ENCODE assay signal across 18 mouse cellular contexts in the genomic region with DNA sequence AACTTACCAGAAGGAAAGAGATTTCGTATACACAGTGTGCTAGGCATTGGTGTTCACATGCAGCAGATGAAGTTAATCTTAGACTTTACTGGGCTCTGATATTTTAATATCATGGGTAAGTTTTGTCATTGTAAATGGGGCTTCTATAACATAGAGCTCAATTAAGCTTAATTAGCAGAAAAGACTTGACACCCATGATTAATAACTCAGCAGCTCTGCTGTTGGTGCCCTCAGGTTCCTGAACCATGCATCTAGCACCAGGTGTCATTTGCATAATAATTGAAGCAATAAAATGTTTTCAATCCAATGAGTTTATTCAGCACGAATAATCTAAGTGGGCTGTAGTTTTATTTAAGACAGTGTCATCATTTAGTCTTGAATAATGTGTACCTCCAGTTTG.
DNase-seq lines count a peak whose midpoint lies in the region; ATAC-seq and TF ChIP-seq lines count a peak whose summit lies in the region.
"Had no signal": no experiment of that assay in that cellular context is flagged by ENCODE, and none has a peak within 500 bp of the region (broad histone marks: within the 10 kb centered on the region; RNA-seq: fewer than 3 reads in every experiment).

No protein-coding gene starts in this region.

- no peak overlapping the region for H3K9ac ChIP-seq in hindbrain, embryonic 13.5 days
- no peak overlapping the region for H3K9ac ChIP-seq in hindbrain, embryonic 11.5 days (ENCODE audit: low read depth, low read length)
- no peak overlapping the region for H3K9ac ChIP-seq in hindbrain, embryonic 14.5 days
- H3K9ac ChIP-seq in neural tube, embryonic 13.5 days: no peak overlapping the region
- H3K9ac ChIP-seq: embryonic facial prominence, embryonic 13.5 days; forebrain, embryonic 15.5 days had no signal

- TF ChIP-seq CTCF in brain, embryonic 14.5 days (IDR thresholded peaks at IDR 0.05; ENCODE audit: borderline replicate concordance, extremely low read depth, insufficient read depth, insufficient read length): no peak

- no peak overlapping the region for H3K27ac ChIP-seq in hindbrain, embryonic 13.5 days
- H3K27ac ChIP-seq in hindbrain, embryonic 11.5 days (ENCODE audit: low read depth, low read length): no peak overlapping the region
- no peak overlapping the region for H3K27ac ChIP-seq in hindbrain, embryonic 14.5 days
- H3K27ac ChIP-seq in neural tube, embryonic 13.5 days (replicated peaks): no peak overlapping the region
- H3K27ac ChIP-seq: embryonic facial prominence, embryonic 13.5 days; forebrain, embryonic 15.5 days; heart, embryonic 10.5 days had no signal

- peak; percentile 83 for ATAC-seq in hindbrain, embryonic 13.5 days (ENCODE audit: low FRiP score)
- ATAC-seq in hindbrain, embryonic 11.5 days (ENCODE audit: low FRiP score): no peak; the same call in 1 of the 2 replicates
- ATAC-seq in hindbrain, embryonic 14.5 days (ENCODE audit: low FRiP score): no peak
- peak; percentile 72; the same call in 1 of the 2 replicates for ATAC-seq in neural tube, embryonic 13.5 days (ENCODE audit: low read depth)
- ATAC-seq: forebrain, embryonic 15.5 days had no signal

- intact Hi-C loops in heart, postnatal 25 days (cut with DNase I): no loop called here

- DNase-seq in hindbrain, embryonic 11.5 days (ENCODE audit: low spot score): no peak
- peak; percentile 29 for DNase-seq in brain, embryonic 14.5 days (ENCODE audit: low read depth)
- peak; percentile 42 for DNase-seq in hindbrain, embryonic 14.5 days (ENCODE audit: low spot score)
- no peak for DNase-seq in heart, postnatal 25 days (ENCODE audit: low spot score)
- no peak for DNase-seq in adrenal gland, postnatal 36 days
- DNase-seq: adrenal gland, adult 8-10 months; cerebellum, adult 11-12 months; cerebellum, adult 9-11 months; cerebellum, postnatal 36 days; gastrocnemius, postnatal 10 days; heart, adult 18-20 months; heart, postnatal 10 days; kidney, adult 11 months had no signal

- H3K9me3 ChIP-seq in hindbrain, embryonic 13.5 days: no peaks in the 10 kb centered on the region
- no peaks in the 10 kb centered on the region for H3K9me3 ChIP-seq in hindbrain, embryonic 11.5 days (ENCODE audit: control insufficient read depth, low read length)
- H3K9me3 ChIP-seq in hindbrain, embryonic 14.5 days (ENCODE audit: control insufficient read depth, low read length): no peaks in the 10 kb centered on the region
- H3K9me3 ChIP-seq in neural tube, embryonic 13.5 days: no peaks in the 10 kb centered on the region
- H3K9me3 ChIP-seq: embryonic facial prominence, embryonic 13.5 days; forebrain, embryonic 15.5 days; heart, embryonic 10.5 days had no signal

- H3K27me3 ChIP-seq in hindbrain, embryonic 13.5 days: no peaks in the 10 kb centered on the region
- no peaks in the 10 kb centered on the region for H3K27me3 ChIP-seq in hindbrain, embryonic 11.5 days (ENCODE audit: control insufficient read depth, insufficient read depth, low read length)
- H3K27me3 ChIP-seq in hindbrain, embryonic 14.5 days (ENCODE audit: control insufficient read depth, insufficient read depth, low read length): no peaks in the 10 kb centered on the region
- no peaks in the 10 kb centered on the region for H3K27me3 ChIP-seq in neural tube, embryonic 13.5 days
- H3K27me3 ChIP-seq: embryonic facial prominence, embryonic 13.5 days; forebrain, embryonic 15.5 days had no signal

- WGBS in hindbrain, embryonic 13.5 days: 47% methylated on average over 2 of the region's 2 CpGs
- WGBS in hindbrain, embryonic 11.5 days: 61% methylated on average over 2 of the region's 2 CpGs
- WGBS in hindbrain, embryonic 14.5 days: 54% methylated on average over 2 of the region's 2 CpGs
- 44% methylated on average over 2 of the region's 2 CpGs for WGBS in neural tube, embryonic 13.5 days

- no peaks in the 10 kb centered on the region for H3K4me1 ChIP-seq in hindbrain, embryonic 13.5 days (replicated peaks)
- H3K4me1 ChIP-seq in hindbrain, embryonic 11.5 days (replicated peaks; ENCODE audit: control insufficient read depth, insufficient read depth, low read length): no peaks in the 10 kb centered on the region
- H3K4me1 ChIP-seq in hindbrain, embryonic 14.5 days (replicated peaks; ENCODE audit: control insufficient read depth, insufficient read depth, low read length): no peaks in the 10 kb centered on the region
- no peaks in the 10 kb centered on the region for H3K4me1 ChIP-seq in neural tube, embryonic 13.5 days (replicated peaks)
- H3K4me1 ChIP-seq: embryonic facial prominence, embryonic 13.5 days; forebrain, embryonic 15.5 days; heart, embryonic 10.5 days had no signal

- no peak overlapping the region for H3K4me2 ChIP-seq in hindbrain, embryonic 13.5 days
- H3K4me2 ChIP-seq in hindbrain, embryonic 11.5 days (replicated peaks; ENCODE audit: low read depth, low read length): no peak overlapping the region
- H3K4me2 ChIP-seq in hindbrain, embryonic 14.5 days (replicated peaks): no peak overlapping the region
- no peak overlapping the region for H3K4me2 ChIP-seq in neural tube, embryonic 13.5 days
- H3K4me2 ChIP-seq: embryonic facial prominence, embryonic 13.5 days; forebrain, embryonic 15.5 days had no signal

- no peak overlapping the region for H3K4me3 ChIP-seq in hindbrain, embryonic 13.5 days
- no peak overlapping the region for H3K4me3 ChIP-seq in hindbrain, embryonic 11.5 days (ENCODE audit: low read depth, low read length)
- H3K4me3 ChIP-seq in hindbrain, embryonic 14.5 days (replicated peaks; ENCODE audit: low read length): no peak overlapping the region
- no peak overlapping the region for H3K4me3 ChIP-seq in neural tube, embryonic 13.5 days
- H3K4me3 ChIP-seq: embryonic facial prominence, embryonic 13.5 days; forebrain, embryonic 15.5 days; heart, embryonic 10.5 days had no signal

- TF ChIP-seq POLR2A in brain, embryonic 14.5 days (IDR thresholded peaks at IDR 0.05; ENCODE audit: borderline replicate concordance, extremely low read depth, insufficient read depth, insufficient read length, poor library complexity, severe bottlenecking): no peak

- no peaks in the 10 kb centered on the region for H3K36me3 ChIP-seq in hindbrain, embryonic 13.5 days
- no peaks in the 10 kb centered on the region for H3K36me3 ChIP-seq in hindbrain, embryonic 11.5 days (ENCODE audit: control insufficient read depth, insufficient read depth, low read length)
- H3K36me3 ChIP-seq in hindbrain, embryonic 14.5 days (replicated peaks; ENCODE audit: control insufficient read depth, insufficient read depth): no peaks in the 10 kb centered on the region
- H3K36me3 ChIP-seq in neural tube, embryonic 13.5 days: no peaks in the 10 kb centered on the region
- H3K36me3 ChIP-seq: embryonic facial prominence, embryonic 13.5 days; forebrain, embryonic 15.5 days; heart, embryonic 10.5 days had no signal

Comparison
In these comparisons a context has a peak if more than half of its experiments do, and no peak if none do; other contexts are left out.
1. ATAC-seq: peak in hindbrain, embryonic 13.5 days (single experiment) and neural tube, embryonic 13.5 days (single experiment); none in hindbrain, embryonic 11.5 days (single experiment) and hindbrain, embryonic 14.5 days (single experiment).
2. DNase-seq: peak in brain, embryonic 14.5 days (single experiment) and hindbrain, embryonic 14.5 days (single experiment); none in hindbrain, embryonic 11.5 days (single experiment), heart, postnatal 25 days (single experiment) and adrenal gland, postnatal 36 days (0 of 2).